Mouse (Mus musculus): Measurements from ENCODE around the gene Kcnab2. TPM values are rescaled to one million over a fixed set of nuclear protein-coding genes. Genes with fewer than 3 reads are reported as not detected.

The Kcnab2 gene
- polyA plus RNA-seq, 1 experiment, result 14.6 TPM

DNA sequence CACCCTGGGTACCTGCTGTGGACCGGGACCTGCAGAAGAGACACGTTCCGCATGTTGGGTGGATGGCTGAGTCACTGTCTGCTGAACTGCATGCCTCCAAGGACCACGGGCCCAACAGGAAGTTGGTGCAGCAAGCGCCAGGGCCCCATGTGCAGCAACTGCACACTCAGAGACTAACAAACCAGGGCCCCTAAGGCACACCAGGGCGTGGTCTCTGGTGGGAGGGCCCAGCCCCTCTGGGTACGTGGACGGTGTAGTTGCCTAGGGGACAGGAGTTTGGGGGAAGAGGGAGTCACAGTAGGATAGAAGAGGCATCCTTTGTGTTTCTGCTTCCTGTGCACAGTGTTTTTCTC lies 29.0 kb downstream of the Kcnab2 start:
- Histone ChIP-seq H3K79me2 (ENCODE audit: control insufficient read depth, insufficient read depth) (no peaks in the 10 kb centered on the region), H3K4me2 (ENCODE audit: low read depth) (peak overlapping the region; percentile 55), H3K36me3 (ENCODE audit: control insufficient read depth, insufficient read depth) (no peaks in the 10 kb centered on the region), H3ac (ENCODE audit: control insufficient read depth, insufficient read length) (no peak overlapping the region), H3K27me3 (ENCODE audit: control insufficient read depth, insufficient read depth, insufficient read length) (no peaks in the 10 kb centered on the region), H3K4me3 (peak overlapping the region; percentile 18)
- TF ChIP-seq POLR2AphosphoS2 (IDR thresholded peaks at IDR 0.05; ENCODE audit: insufficient read length, low read depth), result no peak
- no peak for TF ChIP-seq E2F4 (IDR thresholded peaks at IDR 0.05; ENCODE audit: insufficient read depth)
- peak; percentile 56 for TF ChIP-seq POLR2A (IDR thresholded peaks at IDR 0.05; ENCODE audit: insufficient read length, low read depth)
- TF ChIP-seq TCF3 (IDR thresholded peaks at IDR 0.05; ENCODE audit: insufficient read length, low read depth), result no peak
- no peak for TF ChIP-seq REST (IDR thresholded peaks at IDR 0.05; ENCODE audit: insufficient read depth, insufficient read length)

DNA sequence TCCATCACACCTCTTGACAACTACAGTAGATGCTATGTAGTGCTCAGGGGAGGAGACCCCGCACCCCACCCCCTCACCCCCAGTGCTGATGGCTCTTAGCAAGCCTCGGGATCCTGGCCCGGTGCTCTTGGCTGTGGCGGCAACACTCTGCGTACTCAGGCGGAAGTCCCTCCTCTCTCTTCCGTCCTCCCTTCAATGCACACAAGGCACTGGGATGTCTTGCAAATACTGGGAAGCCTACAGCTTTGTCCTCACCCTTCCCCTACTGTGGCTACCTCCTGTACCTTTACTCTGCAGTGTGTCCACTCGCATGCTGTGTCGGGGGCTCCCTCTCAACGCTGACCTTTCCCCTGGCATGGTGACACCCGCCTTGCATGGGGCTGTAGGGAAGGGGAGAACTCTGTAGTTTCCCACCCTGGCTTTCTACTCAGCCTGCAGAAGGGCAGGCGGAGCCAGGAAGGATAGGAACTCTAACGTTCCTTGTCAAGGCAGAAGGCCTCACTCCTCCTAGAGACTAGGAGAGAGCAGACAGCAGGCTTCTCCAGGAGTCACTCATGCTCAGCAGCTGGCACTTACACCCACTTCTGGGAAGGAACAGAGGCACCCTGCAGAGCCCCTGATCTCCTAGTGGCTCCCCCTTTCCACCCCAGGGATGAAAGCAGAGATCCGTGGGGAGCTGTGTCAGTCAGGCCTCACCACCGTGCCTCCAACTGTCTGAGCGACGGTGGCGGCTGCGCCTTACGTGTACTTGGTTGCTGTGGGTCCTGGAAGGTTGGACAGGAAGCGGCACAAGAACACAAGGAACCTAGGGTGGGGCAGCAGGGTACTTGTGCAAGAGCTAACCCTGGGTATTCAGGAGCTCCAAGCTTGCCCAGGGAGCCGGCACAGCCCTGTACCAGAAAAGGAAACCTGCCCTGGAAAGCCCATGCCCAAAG lies 29.7 kb downstream of the Kcnab2 start:
- H3K27me3 ChIP-seq (ENCODE audit: control insufficient read depth, insufficient read depth, insufficient read length), result no peaks in the 10 kb centered on the region
- peak overlapping the region; percentile 55 for H3K4me2 ChIP-seq (ENCODE audit: low read depth)
- no peak for TF ChIP-seq POLR2A (IDR thresholded peaks at IDR 0.05; ENCODE audit: insufficient read length, low read depth)
- TF ChIP-seq CEBPB (IDR thresholded peaks at IDR 0.05; ENCODE audit: insufficient read depth, poor library complexity, severe bottlenecking), result no peak
- no peak for TF ChIP-seq USF1 (IDR thresholded peaks at IDR 0.05; ENCODE audit: low read depth)
- TF ChIP-seq SRF (IDR thresholded peaks at IDR 0.05; ENCODE audit: control insufficient read depth, insufficient read length, low read depth), result no peak
- TF ChIP-seq MAX (IDR thresholded peaks at IDR 0.05; ENCODE audit: low read depth), result no peak
- TF ChIP-seq E2F4 (IDR thresholded peaks at IDR 0.05; ENCODE audit: insufficient read depth), result no peak
- TF ChIP-seq MYOG (IDR thresholded peaks at IDR 0.05; ENCODE audit: control insufficient read depth in 1 of 3, insufficient read depth in 1 of 3, insufficient read length in 2 of 3, low read depth in 2 of 3), result no peak
- TF ChIP-seq TCF3 (IDR thresholded peaks at IDR 0.05; ENCODE audit: insufficient read length, low read depth), result no peak
- no peak for TF ChIP-seq MYOD1 (IDR thresholded peaks at IDR 0.05; ENCODE audit: control insufficient read depth in 1 of 3, insufficient read length in 2 of 3, low read depth in 2 of 3)
- no peak for TF ChIP-seq TCF12 (IDR thresholded peaks at IDR 0.05; ENCODE audit: insufficient read depth, poor library complexity, severe bottlenecking)
- no peak for TF ChIP-seq REST (IDR thresholded peaks at IDR 0.05; ENCODE audit: insufficient read depth, insufficient read length)
- TF ChIP-seq POLR2AphosphoS2 (IDR thresholded peaks at IDR 0.05; ENCODE audit: insufficient read length, low read depth), result no peak
- H3K4me3 ChIP-seq, result peak overlapping the region; percentile 18
- no peaks in the 10 kb centered on the region for H3K79me2 ChIP-seq (ENCODE audit: control insufficient read depth, insufficient read depth)
- no peak overlapping the region for H3ac ChIP-seq (ENCODE audit: control insufficient read depth, insufficient read length)
- no peaks in the 10 kb centered on the region for H3K36me3 ChIP-seq (ENCODE audit: control insufficient read depth, insufficient read depth)

DNA sequence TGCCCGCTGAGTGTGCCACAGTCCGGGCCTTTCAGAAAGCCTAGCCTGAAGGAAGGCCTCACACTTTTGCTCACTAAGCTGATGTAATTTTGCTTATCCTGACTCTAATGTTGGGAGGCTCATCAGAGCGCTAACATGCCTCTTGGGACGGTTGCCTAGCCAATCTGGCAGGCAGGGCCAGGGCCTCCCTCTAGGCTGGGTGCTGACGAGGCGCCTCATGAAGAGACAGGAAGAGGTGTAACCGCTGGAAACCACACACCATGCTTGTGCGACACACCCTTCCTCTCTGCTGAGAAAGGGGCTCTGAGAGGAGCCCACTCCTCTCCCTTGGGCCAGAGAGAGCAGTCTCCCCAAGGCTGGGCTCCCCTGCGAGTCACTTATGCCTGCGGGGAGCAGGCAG lies 31.5 kb downstream of the Kcnab2 start:
- H3K4me2 ChIP-seq (ENCODE audit: low read depth), result peak overlapping the region; percentile 12
- no peak overlapping the region for H3K4me3 ChIP-seq
- H3K36me3 ChIP-seq (ENCODE audit: control insufficient read depth, insufficient read depth), result no peaks in the 10 kb centered on the region
- H3K79me2 ChIP-seq (ENCODE audit: control insufficient read depth, insufficient read depth), result no peaks in the 10 kb centered on the region
- H3ac ChIP-seq (ENCODE audit: control insufficient read depth, insufficient read length), result no peak overlapping the region
- H3K27me3 ChIP-seq (ENCODE audit: control insufficient read depth, insufficient read depth, insufficient read length), result peaks cover 4% of the 10 kb centered on the region
- no peak for TF ChIP-seq MYOG (IDR thresholded peaks at IDR 0.05; ENCODE audit: control insufficient read depth in 1 of 3, insufficient read depth in 1 of 3, insufficient read length in 2 of 3, low read depth in 2 of 3)
- no peak for TF ChIP-seq TCF12 (IDR thresholded peaks at IDR 0.05; ENCODE audit: insufficient read depth, poor library complexity, severe bottlenecking)
- no peak for TF ChIP-seq MYOD1 (IDR thresholded peaks at IDR 0.05; ENCODE audit: control insufficient read depth in 1 of 3, insufficient read length in 2 of 3, low read depth in 2 of 3)
- no peak for TF ChIP-seq SRF (IDR thresholded peaks at IDR 0.05; ENCODE audit: control insufficient read depth, insufficient read length, low read depth)
- TF ChIP-seq POLR2AphosphoS2 (IDR thresholded peaks at IDR 0.05; ENCODE audit: insufficient read length, low read depth), result no peak
- TF ChIP-seq USF1 (IDR thresholded peaks at IDR 0.05; ENCODE audit: low read depth), result no peak
- no peak for TF ChIP-seq REST (IDR thresholded peaks at IDR 0.05; ENCODE audit: insufficient read depth, insufficient read length)
- no peak for TF ChIP-seq E2F4 (IDR thresholded peaks at IDR 0.05; ENCODE audit: insufficient read depth)
- TF ChIP-seq TCF3 (IDR thresholded peaks at IDR 0.05; ENCODE audit: insufficient read length, low read depth), result no peak

- H3K27me3 ChIP-seq (ENCODE audit: control insufficient read depth, insufficient read depth, insufficient read length), result peaks cover 17% of the 10 kb centered on the region
- no peaks in the 10 kb centered on the region for H3K79me2 ChIP-seq (ENCODE audit: control insufficient read depth, insufficient read depth)
- no peak overlapping the region for H3K4me3 ChIP-seq
- H3K36me3 ChIP-seq (ENCODE audit: control insufficient read depth, insufficient read depth), result no peaks in the 10 kb centered on the region
- no peak overlapping the region for H3K4me2 ChIP-seq (ENCODE audit: low read depth)
- TF ChIP-seq CEBPB (IDR thresholded peaks at IDR 0.05; ENCODE audit: insufficient read depth, poor library complexity, severe bottlenecking), result no peak
- TF ChIP-seq REST (IDR thresholded peaks at IDR 0.05; ENCODE audit: insufficient read depth, insufficient read length), result no peak
- no peak for TF ChIP-seq MAX (IDR thresholded peaks at IDR 0.05; ENCODE audit: low read depth)
- no peak for TF ChIP-seq E2F4 (IDR thresholded peaks at IDR 0.05; ENCODE audit: insufficient read depth)
- TF ChIP-seq USF1 (IDR thresholded peaks at IDR 0.05; ENCODE audit: low read depth), result no peak
- no peak for TF ChIP-seq POLR2AphosphoS2 (IDR thresholded peaks at IDR 0.05; ENCODE audit: insufficient read length, low read depth)
- TF ChIP-seq MYOG (IDR thresholded peaks at IDR 0.05; ENCODE audit: control insufficient read depth in 1 of 3, insufficient read depth in 1 of 3, insufficient read length in 2 of 3, low read depth in 2 of 3), result no peak
- no peak for TF ChIP-seq TCF3 (IDR thresholded peaks at IDR 0.05; ENCODE audit: insufficient read length, low read depth)
- TF ChIP-seq POLR2A (IDR thresholded peaks at IDR 0.05; ENCODE audit: insufficient read length, low read depth), result no peak
- TF ChIP-seq MYOD1 (IDR thresholded peaks at IDR 0.05; ENCODE audit: control insufficient read depth in 1 of 3, insufficient read length in 2 of 3, low read depth in 2 of 3), result no peak
- H3ac ChIP-seq (ENCODE audit: control insufficient read depth, insufficient read length), result no peak overlapping the region
Measured at GRCm38 (mm10) chr4:152441536-152441935, 36.1 kb downstream of the Kcnab2 start.
